Mouse (Mus musculus) CH12.LX (cell line): Measurements from ENCODE around the gene BC035044. TPM values are rescaled to one million over a fixed set of nuclear protein-coding genes. Genes with fewer than 3 reads are reported as not detected.
"Not testable (repeated sequence)": the region's sequence is repeated elsewhere in the genome, so short reads cannot be mapped to it uniquely, and the experiment has no call there.

Experiments used
- DNase-seq: peaks from one replicate; pipeline ENCODE4 v3.0.0-alpha.2; 2013; ENCODE audit errors: extremely low read depth
- H3K27ac ChIP-seq: 2 replicates; pipeline ENCODE4 v1.5.1; 2012; ENCODE audit warnings: low read depth, mild to moderate bottlenecking, control low read depth, moderate library complexity; ENCODE audit not compliant: insufficient read depth
- H3K27me3 ChIP-seq: replicated peaks from 2 replicates; pipeline ENCODE3; 2012; ENCODE audit warnings: inconsistent platforms
- H3K36me3 ChIP-seq, 2 experiments: replicated peaks in 1 of 2; 2 replicates each; pipeline versions ENCODE3 to v1.6.1; 2012; ENCODE audit warnings: inconsistent platforms in 1 of 2, low read length in 1 of 2, mild to moderate bottlenecking in 1 of 2, mixed read lengths in 1 of 2, moderate library complexity in 1 of 2; ENCODE audit not compliant: control insufficient read depth in 1 of 2, insufficient read depth in 1 of 2
- H3K4me1 ChIP-seq, 2 experiments: 2 replicates each; pipeline ENCODE4 v1.6.1; 2012; ENCODE audit warnings: inconsistent platforms in 1 of 2, moderate library complexity in 1 of 2; ENCODE audit not compliant: insufficient read depth in 2 of 2, control insufficient read depth in 1 of 2
- H3K4me2 ChIP-seq: 2 replicates; pipeline ENCODE4 v1.6.1; 2012; ENCODE audit warnings: low read depth, mild to moderate bottlenecking, control low read depth; ENCODE audit not compliant: poor library complexity, insufficient read depth, severe bottlenecking
- H3K4me3 ChIP-seq, 3 experiments: fragments of 150-350 bp in 1 of 3; sonication (generic) in 1 of 3; replicated peaks in 1 of 3; 2 replicates each; pipeline versions ENCODE3 to v1.5.1; 2011 to 2012; ENCODE audit warnings: low read depth in 2 of 3, low read length in 2 of 3, mild to moderate bottlenecking in 2 of 3, moderate library complexity in 2 of 3, control low read depth in 1 of 3, improper control_type of control experiment in 1 of 3, inconsistent platforms in 1 of 3, mixed read lengths in 1 of 3; ENCODE audit not compliant: poor library complexity in 1 of 3
- H3K79me2 ChIP-seq: replicated peaks from 2 replicates; pipeline ENCODE4 v1.6.1; 2012; ENCODE audit warnings: mild to moderate bottlenecking, moderate library complexity; ENCODE audit not compliant: control insufficient read depth, poor library complexity, insufficient read depth, severe bottlenecking; ENCODE audit errors: extremely low read depth
- H3K9ac ChIP-seq: 2 replicates; pipeline ENCODE4 v1.6.1; 2012; ENCODE audit warnings: low read depth, mild to moderate bottlenecking, control low read depth, moderate library complexity; ENCODE audit not compliant: insufficient read depth
- H3K9me3 ChIP-seq: replicated peaks from 2 replicates; pipeline ENCODE3; 2012; ENCODE audit warnings: low read length, inconsistent platforms, mixed read lengths
- CTCF ChIP-seq, 2 experiments: IDR thresholded peaks in 1 of 2; conservative IDR thresholded peaks in 1 of 2; 2 replicates each; pipeline ENCODE4 v1.5.1; 2011 to 2012; ENCODE audit warnings: low read depth in 2 of 2, low read length in 2 of 2, improper control_type of control experiment in 1 of 2, inconsistent platforms in 1 of 2, mild to moderate bottlenecking in 1 of 2, moderate library complexity in 1 of 2
- E2F4 ChIP-seq: IDR thresholded peaks from 2 replicates; pipeline ENCODE4 v1.6.1; 2011; ENCODE audit warnings: low read depth, low read length, improper control_type of control experiment; ENCODE audit not compliant: insufficient replicate concordance
- EP300 ChIP-seq: IDR thresholded peaks from 2 replicates; pipeline ENCODE4 v1.6.1; 2011; ENCODE audit warnings: low read length, improper control_type of control experiment
- HCFC1 ChIP-seq: IDR thresholded peaks from 2 replicates; pipeline ENCODE4 v1.6.1; 2012; ENCODE audit warnings: low read depth, mild to moderate bottlenecking, inconsistent platforms, low read length, improper control_type of control experiment
- RAD21 ChIP-seq: IDR thresholded peaks from 2 replicates; pipeline ENCODE4 v1.6.1; 2011; ENCODE audit warnings: low read depth, mild to moderate bottlenecking, low read length, improper control_type of control experiment, moderate library complexity
- SMC3 ChIP-seq: IDR thresholded peaks from 2 replicates; pipeline ENCODE4 v1.6.1; 2011; ENCODE audit warnings: low read depth, low read length, improper control_type of control experiment
- USF2 ChIP-seq: conservative IDR thresholded peaks from 2 replicates; pipeline ENCODE4 v1.6.1; 2011; ENCODE audit warnings: low read depth, low read length, improper control_type of control experiment
- ZMIZ1 ChIP-seq: IDR thresholded peaks from 2 replicates; pipeline ENCODE4 v1.6.1; 2012; ENCODE audit warnings: low read depth, mild to moderate bottlenecking, inconsistent platforms, low read length, improper control_type of control experiment
- dilution Hi-C: fragments of 300-500 bp; cut with MboI; formaldehyde crosslinking; loops from 2 replicates; pipeline ENCODE4 v1.14.3; 2020; ENCODE audit warnings: low sequenced_read_pairs; ENCODE audit not compliant: extremely low pct_unique_long_range_greater_than_20kb, extremely low pct_ligation_motif_present
- in situ Hi-C: fragments of 300-500 bp; cut with MboI; formaldehyde crosslinking; loops from 3 replicates; pipeline ENCODE4 v1.14.3; 2019; ENCODE audit warnings: low sequenced_read_pairs, low pct_ligation_motif_present, low pct_unique_long_range_greater_than_20kb, mixed read lengths
- polyA plus RNA-seq: library from polyadenylated mRNA; unstranded; fragments of >175 nt; gene quantifications from 2 replicates; pipeline ENCODE4 v1.2.1, GENCODE M21; 2012; ENCODE audit warnings: low read depth; ENCODE audit not compliant: insufficient read length
- total RNA-seq, 2 experiments: library from RNA; depleted of rRNA; stranded (reverse); fragments of 300-350 nt in 1 of 2; fragments of >200 nt in 1 of 2; gene quantifications; 2 replicates each; pipeline ENCODE4 v1.2.3; 2012 to 2014

BC035044 gene
- total and polyA plus RNA-seq, 3 experiments = 49.7 to 121 (median 51.6) TPM

- Histone ChIP-seq H3K27ac (no peak overlapping the region), H3K36me3 (no peaks in the 10 kb centered on the region), H3K27me3 (no peaks in the 10 kb centered on the region), H3K9ac (no peak overlapping the region), H3K9me3 (no peaks in the 10 kb centered on the region), H3K79me2 (no peaks in the 10 kb centered on the region), H3K4me3 (no peak overlapping the region), H3K4me1 (peaks cover 0 to 13% of the 10 kb centered on the region in 2 experiments; a peak in 2 of 4 replicates), H3K4me2 (no peak overlapping the region)
- in situ Hi-C loops = no loop called here
- DNase-seq = no peak
- TF ChIP-seq EP300 (no peak), RAD21 (no peak)
- dilution Hi-C loops = no loop called here
These were observed 22.8 kb upstream of the BC035044 start for GRCm38 (mm10) chr6:128913598-128914254.

GRCm38 (mm10) chr6:128900796-128901552, 10.0 kb upstream of the BC035044 start:
- H3K4me1 ChIP-seq, H3K27me3 ChIP-seq, H3K9ac ChIP-seq, H3K4me3 ChIP-seq, in situ Hi-C loops, H3K9me3 ChIP-seq, H3K27ac ChIP-seq, H3K79me2 ChIP-seq, dilution Hi-C loops, H3K4me2 ChIP-seq, DNase-seq: not testable (repeated sequence)
- peaks cover 6 to 18% of the 10 kb centered on the region in 2 experiments for H3K36me3 ChIP-seq

- Histone ChIP-seq H3K79me2 (no peaks in the 10 kb centered on the region), H3K4me2 (no peak overlapping the region), H3K4me3 (no peak overlapping the region), H3K9me3 (no peaks in the 10 kb centered on the region), H3K36me3 (peaks cover 16 to 26% of the 10 kb centered on the region in 2 experiments)
- in situ Hi-C loops = no loop called here
- TF ChIP-seq CTCF (conservative IDR thresholded peaks at IDR 0.05 in 1 of 2, IDR thresholded peaks at IDR 0.05 in 1 of 2; ENCODE audit: low read depth in 2 of 2, low read length in 2 of 2) (peak in 1 of 2 experiments; percentile 54; a peak in 2 of 4 replicates), SMC3 (peak; percentile 39; the same call in 1 of the 2 replicates), ZMIZ1 (no peak), RAD21 (peak; percentile 20), HCFC1 (no peak), E2F4 (no peak), USF2 (no peak)
- TF ChIP-seq, all 38 proteins: peak for 3
- Histone ChIP-seq H3K27ac (no peak overlapping the region), H3K4me1 (no peaks in the 10 kb centered on the region), H3K9ac (no peak overlapping the region), H3K27me3 (no peaks in the 10 kb centered on the region)
- dilution Hi-C loops = no loop called here
- no peak for DNase-seq
These were observed 9.1 kb upstream of the BC035044 start for GRCm38 (mm10) chr6:128900044-128900443.
